Mouse (Mus musculus) lung, adult 18-20 months (tissue): Measurements from ENCODE around the gene Ssbp4.
A peak's percentile ranks its signal among the peaks of the same experiment; 100 is the strongest.

Experiments
- DNase-seq, 2 experiments: peaks; one replicate each; pipeline ENCODE4 v3.0.0; 2022; ENCODE audit warnings: mixed read lengths in 2 of 2

Ssbp4 gene

GRCm38 (mm10) chr8:70551558-70552161, 57.0 kb downstream of the Ssbp4 start:
- DNase-seq = no peak

- peak; percentile 29 to 42 for DNase-seq
Observed at GRCm38 (mm10) chr8:70549412-70550184, 59.1 kb downstream of the Ssbp4 start.

- DNase-seq = peak; percentile 57 to 71
Observed at GRCm38 (mm10) chr8:70547762-70548161, 60.9 kb downstream of the Ssbp4 start.
